ENCODE assay signal across 8 mouse cellular contexts in the genomic region with DNA sequence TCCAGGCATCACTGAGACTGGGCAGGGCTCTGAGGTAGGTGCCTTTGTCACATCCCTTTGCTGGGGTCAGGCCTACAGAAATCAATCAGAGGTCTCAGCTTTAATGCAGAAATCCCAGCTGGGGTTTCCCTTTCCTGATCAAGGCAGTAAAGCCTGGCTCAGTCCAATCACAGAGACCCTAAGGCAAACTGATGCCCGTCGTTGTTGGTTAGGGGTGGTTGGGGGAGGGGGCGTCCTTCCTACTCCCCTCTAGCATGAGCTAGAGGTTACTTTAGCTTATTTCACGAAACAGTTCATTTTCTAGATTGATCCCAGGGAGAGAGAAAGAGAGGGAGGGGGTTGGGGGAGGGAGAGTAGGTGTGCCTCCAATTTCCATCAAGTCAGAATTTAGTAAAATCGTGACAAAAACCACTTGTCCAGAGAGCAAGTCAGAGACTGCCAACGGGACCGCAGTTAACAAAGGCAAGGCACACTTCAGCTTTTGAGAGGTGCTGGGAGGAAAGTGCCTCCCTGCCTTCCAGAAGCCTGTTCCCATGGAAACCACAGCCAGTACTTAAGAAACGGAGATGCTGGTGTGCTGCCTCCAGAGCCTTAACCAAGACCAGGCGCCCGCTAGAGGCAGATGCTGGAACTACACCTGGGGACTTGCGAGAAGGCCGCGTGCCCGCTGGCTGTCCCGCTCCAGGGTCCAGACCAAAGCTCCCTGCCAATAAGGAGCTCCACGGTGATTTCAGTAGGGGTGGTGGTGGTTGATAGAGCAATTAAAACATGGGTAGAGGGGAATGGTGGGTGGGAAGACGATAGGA. TPM values are rescaled to one million over a fixed set of nuclear protein-coding genes. Genes with fewer than 3 reads are reported as not detected.
DNase-seq lines count a peak whose midpoint lies in the region; ATAC-seq and TF ChIP-seq lines count a peak whose summit lies in the region.

No protein-coding gene starts in this region.

- peak overlapping the region; percentile 22 for H3K4me2 ChIP-seq in hindbrain, postnatal 0 days (ENCODE audit: low read depth, low read length)

- peak; percentile 97 for TF ChIP-seq CTCF in hindbrain, postnatal 0 days (IDR thresholded peaks at IDR 0.05; ENCODE audit: low read depth)

- H3K27me3 ChIP-seq in hindbrain, postnatal 0 days (ENCODE audit: insufficient read depth, low read length), result peaks cover 5% of the 10 kb centered on the region; the same call in 1 of the 2 replicates

- peaks cover 6% of the 10 kb centered on the region; the same call in 1 of the 2 replicates for H3K4me1 ChIP-seq in hindbrain, postnatal 0 days (ENCODE audit: insufficient read depth, low read length)

- H3K9me3 ChIP-seq in hindbrain, postnatal 0 days (ENCODE audit: low read length), result no peaks in the 10 kb centered on the region

- H3K4me3 ChIP-seq in hindbrain, postnatal 0 days (ENCODE audit: low read length), result no peak overlapping the region

- 3% methylated on average over 17 of the region's 17 CpGs for WGBS in hindbrain, postnatal 0 days

- peaks cover 11% of the 10 kb centered on the region for H3K36me3 ChIP-seq in hindbrain, postnatal 0 days (ENCODE audit: insufficient read depth, low read length)

- peak; percentile 82 for ATAC-seq in hindbrain, postnatal 0 days
- peak; percentile 75 for ATAC-seq in megakaryocyte progenitor cell, adult 5-6 weeks (replicated peaks; ENCODE audit: poor library complexity)

- peak overlapping the region; percentile 37 for H3K27ac ChIP-seq in hindbrain, postnatal 0 days

- no peak overlapping the region; the same call in 1 of the 2 replicates for H3K9ac ChIP-seq in hindbrain, postnatal 0 days (replicated peaks; ENCODE audit: low read length)

- peak; percentile 83 for DNase-seq in T-cell, adult 2 months (ENCODE audit: low spot score)
- peak; percentile 98 to 100 for DNase-seq in cerebellum, postnatal 10 days
- peak; percentile 89 to 95 for DNase-seq in frontal cortex, postnatal 10 days (ENCODE audit: low spot score in 2 of 2)
- DNase-seq in hindbrain, postnatal 0 days (ENCODE audit: low spot score), result peak; percentile 98
- DNase-seq in left cerebral cortex, adult 11 months (ENCODE audit: low spot score), result peak; percentile 94
- peak; percentile 95 to 97 for DNase-seq in right cerebral cortex, postnatal 10 days (ENCODE audit: low spot score in 2 of 2)
- peak; percentile 95 for DNase-seq in urinary bladder, postnatal 14 days (ENCODE audit: low spot score)

RNA-seq across cellular contexts. Expression of a gene that starts 16.8 kb away (rescaled TPM):
- total RNA-seq in hindbrain, postnatal 0 days (2014; rRNA removed), result 176 and 179 TPM in 2 replicates
- polyA plus RNA-seq in hindbrain, postnatal 0 days (2015; fragmentation: Nextera tagmentation; extraction: Ambion mirVana), result 429 and 435 TPM in 2 replicates
- total RNA-seq in megakaryocyte progenitor cell, adult 5-6 weeks (2015), result 56.7 and 60.6 TPM in 2 replicates
- total RNA-seq in megakaryocyte progenitor cell, adult 5-6 weeks (2017), result 336 and 416 TPM in 2 replicates

RNA-seq across cellular contexts. Expression of a gene that starts 29.4 kb away (rescaled TPM):
- total RNA-seq in hindbrain, postnatal 0 days (2014; rRNA removed), result 80.6 and 84.4 TPM in 2 replicates
- polyA plus RNA-seq in hindbrain, postnatal 0 days (2015; fragmentation: Nextera tagmentation; extraction: Ambion mirVana), result 147 and 148 TPM in 2 replicates
- 48.9 and 56.0 TPM in 2 replicates for total RNA-seq in megakaryocyte progenitor cell, adult 5-6 weeks (2015)
- 41.9 and 51.4 TPM in 2 replicates for total RNA-seq in megakaryocyte progenitor cell, adult 5-6 weeks (2017)

RNA-seq across cellular contexts. Expression of a gene that starts 43.7 kb away (rescaled TPM):
- 123 and 158 TPM in 2 replicates for total RNA-seq in hindbrain, postnatal 0 days (2014; rRNA removed)
- polyA plus RNA-seq in hindbrain, postnatal 0 days (2015; fragmentation: Nextera tagmentation; extraction: Ambion mirVana), result 115 and 117 TPM in 2 replicates
- 2.7 and 3.1 TPM in 2 replicates for total RNA-seq in megakaryocyte progenitor cell, adult 5-6 weeks (2015)
- total RNA-seq in megakaryocyte progenitor cell, adult 5-6 weeks (2017), result 1.8 and 4.1 TPM in 2 replicates

Comparison
In these comparisons a context has a peak if more than half of its experiments do, and no peak if none do; other contexts are left out.
1. RNA of a gene that starts 43.7 kb away (total RNA-seq): 123 to 158 TPM in hindbrain, postnatal 0 days; 1.8 to 4.1 TPM in megakaryocyte progenitor cell, adult 5-6 weeks; every median in the first group is over 10 times any median in the second.
2. Peak in every context shown above with its lines, with median percentiles within 50 percentile points of each other: DNase-seq.